ENCODE assay signal across 21 mouse cellular contexts in the genomic region with DNA sequence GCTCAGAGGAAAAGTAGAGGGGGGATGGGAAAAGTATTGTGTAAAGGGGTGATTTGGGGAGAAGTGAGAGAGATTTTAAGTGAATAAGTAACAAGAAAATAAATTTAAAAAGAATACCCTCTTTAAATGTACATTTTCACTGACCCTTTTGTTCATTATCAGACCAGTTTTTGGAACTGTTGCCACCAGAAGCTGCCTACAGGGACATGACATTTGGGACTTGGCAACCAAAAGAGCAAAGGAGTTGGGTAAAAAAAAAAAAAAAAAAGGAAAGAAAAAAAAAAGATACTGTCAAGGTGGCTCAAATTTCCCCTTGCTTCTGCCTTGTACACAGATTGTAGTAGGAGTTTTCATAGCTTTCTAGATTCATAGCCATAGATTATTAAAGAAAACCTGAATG.
"Had no signal": no experiment of that assay in that cellular context is flagged by ENCODE, and none has a peak within 500 bp of the region (broad histone marks: within the 10 kb centered on the region; RNA-seq: fewer than 3 reads in every experiment).

No protein-coding gene starts in this region.

- H3K4me1 ChIP-seq: embryonic facial prominence, embryonic 10.5 days; embryonic facial prominence, embryonic 12.5 days; embryonic facial prominence, embryonic 13.5 days; embryonic facial prominence, embryonic 15.5 days; forebrain, embryonic 10.5 days; forebrain, embryonic 12.5 days; forebrain, embryonic 13.5 days; forebrain, embryonic 15.5 days; heart, embryonic 10.5 days; heart, embryonic 12.5 days had no signal

- DNase-seq: embryo, embryonic 11 days; forebrain, postnatal 0 days; gastrocnemius, adult 2 months; gastrocnemius, postnatal 10 days; gastrocnemius, postnatal 14 days; gastrocnemius, postnatal 25 days; gastrocnemius, postnatal 36 days; heart, adult 11 months; heart, adult 18-20 months; heart, adult 2 months had no signal

- H3K4me3 ChIP-seq: embryonic facial prominence, embryonic 10.5 days; embryonic facial prominence, embryonic 12.5 days; embryonic facial prominence, embryonic 13.5 days; embryonic facial prominence, embryonic 15.5 days; erythroblast, embryonic 14.5 days; forebrain, embryonic 10.5 days; forebrain, embryonic 12.5 days; forebrain, embryonic 13.5 days; forebrain, embryonic 15.5 days; gastrocnemius, adult 2 months; heart, adult 2 months; heart, embryonic 10.5 days; heart, embryonic 12.5 days had no signal

- H3K27ac ChIP-seq: embryonic facial prominence, embryonic 10.5 days; embryonic facial prominence, embryonic 12.5 days; embryonic facial prominence, embryonic 13.5 days; embryonic facial prominence, embryonic 15.5 days; forebrain, embryonic 10.5 days; forebrain, embryonic 12.5 days; forebrain, embryonic 13.5 days; forebrain, embryonic 15.5 days; gastrocnemius, adult 2 months; heart, adult 2 months; heart, embryonic 10.5 days had no signal

- H3K27me3 ChIP-seq: embryonic facial prominence, embryonic 12.5 days; embryonic facial prominence, embryonic 13.5 days; embryonic facial prominence, embryonic 15.5 days; forebrain, embryonic 12.5 days; forebrain, embryonic 13.5 days; forebrain, embryonic 15.5 days; heart, embryonic 12.5 days had no signal
